Mouse (Mus musculus) cortical plate, adult 2 months (tissue): Measurements from ENCODE around the gene Ptch2.

ENCODE experiments used
- CTCF ChIP-seq: fragments of 200-500 bp; IDR thresholded peaks from 2 replicates; pipeline ENCODE4 v1.5.1; 2011; ENCODE audit warnings: mild to moderate bottlenecking, control low read depth, low read length; ENCODE audit not compliant: insufficient read depth; ENCODE audit errors: extremely low read depth
- POLR2A ChIP-seq: fragments of 200-500 bp; IDR thresholded peaks from 2 replicates; pipeline ENCODE4 v1.6.1; 2011; ENCODE audit warnings: mild to moderate bottlenecking, low read length, control low read depth; ENCODE audit not compliant: insufficient read depth; ENCODE audit errors: extremely low read depth

DNA sequence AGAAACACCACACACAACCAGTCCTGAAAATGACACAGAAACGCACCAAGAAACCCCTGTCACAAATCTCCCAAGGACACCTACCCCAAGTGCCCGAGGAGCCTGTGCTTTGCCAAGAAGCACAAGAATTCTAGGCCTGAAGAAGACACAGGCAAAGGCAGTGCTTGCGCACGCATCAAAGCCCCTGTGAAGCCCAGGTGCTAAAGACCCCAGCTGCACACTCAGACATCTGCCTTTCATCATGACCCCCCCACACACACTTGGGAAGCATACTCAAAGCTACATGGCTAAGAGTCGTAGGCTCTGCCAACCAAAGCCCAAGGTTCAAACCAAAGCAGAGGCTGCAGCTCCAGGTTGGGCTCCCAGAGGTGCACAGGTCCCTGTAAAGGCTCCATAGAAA lies 19.7 kb downstream of the Ptch2 start:
- TF ChIP-seq CTCF (no peak), POLR2A (no peak)
